Mouse (Mus musculus) yolk sac, embryonic 10.5 days (tissue): ENCODE data around the gene Vwa7.
"Not testable (repeated sequence)": the region's sequence is repeated elsewhere in the genome, so short reads cannot be mapped to it uniquely, and the experiment has no call there.

Experiments used
- DNase-seq: peaks from one replicate; pipeline ENCODE4 v3.0.0-alpha.2; 2017; ENCODE audit warnings: low spot score

Vwa7 gene

DNA sequence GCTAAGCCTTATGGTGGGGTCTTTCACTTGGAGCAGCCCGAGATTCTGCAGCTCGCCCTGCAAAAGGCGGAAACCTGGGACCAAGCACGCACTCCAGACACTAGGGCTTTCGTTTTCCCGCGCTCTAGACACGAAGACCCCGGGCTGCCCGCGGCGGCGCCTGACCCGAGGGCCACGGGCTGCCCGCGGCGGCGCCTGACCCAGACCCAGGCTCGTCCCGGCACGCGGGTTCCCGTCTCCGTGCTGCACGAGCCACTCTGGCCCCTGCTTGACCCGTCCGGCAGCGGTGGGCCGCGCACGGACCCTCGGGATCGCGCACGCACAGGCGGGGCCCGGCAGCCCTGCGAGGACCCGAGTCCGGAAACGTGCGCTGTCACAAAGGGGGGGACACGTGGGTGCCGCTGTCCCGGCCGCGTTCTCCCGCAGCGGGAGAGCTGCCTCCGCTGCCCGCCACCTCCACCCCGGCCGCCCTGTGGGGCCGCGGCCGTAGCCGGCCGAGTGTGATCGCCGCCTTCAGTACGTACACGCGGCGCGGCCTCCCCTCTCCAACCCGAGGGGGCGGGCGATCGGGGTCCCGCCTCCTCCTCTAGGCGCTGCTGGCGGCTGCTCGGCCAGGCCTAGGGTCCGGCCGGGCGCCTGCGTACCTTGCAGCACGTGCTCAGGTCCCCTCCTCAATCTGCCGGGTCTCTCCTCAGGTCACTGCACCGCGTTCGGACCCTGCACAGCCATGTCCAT, 15.5 kb upstream of the Vwa7 start, which contains the start of gene Vars:
Gene Vars (plus strand): TSS at position 271 of the 735 bp plus-strand sequence.
- DNase-seq: peak; percentile 97

- DNase-seq: no peak
Observed at GRCm38 (mm10) chr17:35001452-35002152, 14.8 kb upstream of the Vwa7 start.

DNA sequence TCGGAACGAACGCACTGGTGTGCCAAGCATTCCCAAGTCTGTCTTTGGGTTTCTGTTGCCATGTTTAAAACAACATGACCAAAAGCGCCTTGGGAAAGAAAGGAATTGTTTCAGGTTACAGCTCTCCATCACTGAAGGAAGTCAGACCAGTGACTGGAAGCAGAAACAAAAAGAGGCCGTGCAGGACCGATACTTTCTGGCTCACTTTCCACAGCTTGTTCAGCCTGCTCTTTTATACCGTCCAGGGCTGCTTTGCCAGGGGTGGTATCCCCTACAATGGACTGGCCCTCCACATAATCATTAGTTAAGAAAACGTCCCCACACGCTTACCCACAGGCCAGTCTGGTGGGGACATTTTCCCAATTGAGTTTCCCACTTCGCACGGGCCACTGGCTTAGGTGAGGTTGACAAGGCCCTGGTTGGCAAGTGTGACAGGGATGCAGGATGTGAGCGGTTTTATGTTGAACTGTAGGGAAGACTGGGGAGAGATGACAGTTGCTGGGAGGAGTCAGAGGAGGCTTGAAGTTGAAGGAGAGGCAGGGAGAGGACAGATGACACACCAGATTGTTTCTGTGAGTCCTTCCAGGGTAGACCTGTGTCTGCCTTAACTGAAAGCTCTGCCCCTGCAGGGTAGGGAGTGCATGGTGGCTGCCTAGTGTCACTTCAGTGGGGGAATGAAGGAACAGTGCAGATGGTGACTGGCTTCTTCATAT, 14.1 kb upstream of the Vwa7 start:
- no peak for DNase-seq

DNA sequence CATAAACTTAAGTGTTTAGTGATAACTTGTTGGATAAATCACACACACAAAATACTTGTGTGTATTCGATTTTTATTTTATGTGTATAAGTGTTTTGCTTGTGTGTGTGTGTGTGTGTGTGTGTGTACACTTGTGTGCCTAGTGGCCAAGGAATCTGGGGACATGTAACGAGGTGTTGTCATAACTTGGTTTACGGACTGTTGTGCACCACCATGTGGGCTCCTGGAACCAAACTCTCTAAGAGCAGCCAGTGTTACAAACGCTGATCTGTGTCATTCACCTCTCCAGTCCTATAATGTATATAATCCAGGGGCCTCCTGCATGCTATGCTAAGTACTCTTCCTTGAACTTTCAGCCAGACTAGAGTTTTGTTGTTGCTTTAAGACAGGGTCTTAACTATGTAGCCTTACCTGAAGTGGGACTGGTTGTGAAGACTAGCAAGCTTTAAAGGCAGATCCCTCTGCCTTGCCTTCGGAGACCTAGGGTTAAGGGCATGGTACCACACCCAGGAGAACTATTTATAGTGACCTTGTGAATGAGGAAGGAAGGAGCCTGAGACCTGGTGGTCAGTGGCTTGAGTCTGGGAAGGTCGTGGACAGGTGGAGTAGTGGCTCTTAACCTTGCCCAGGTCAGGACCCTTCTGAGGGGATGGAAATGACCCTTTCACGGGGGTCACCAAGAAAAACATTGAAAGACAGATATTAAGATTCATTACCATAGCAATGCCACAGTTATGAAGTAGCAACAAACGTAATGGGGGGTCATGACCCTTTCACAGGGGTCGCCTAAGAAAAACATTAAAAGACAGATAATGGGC, 13.1 kb upstream of the Vwa7 start:
- no peak for DNase-seq

- DNase-seq: no peak
Observed at GRCm38 (mm10) chr17:35004075-35004717, 12.2 kb upstream of the Vwa7 start.

- DNase-seq: no peak
Observed at GRCm38 (mm10) chr17:35005158-35005557, 11.2 kb upstream of the Vwa7 start.

- not testable (repeated sequence) for DNase-seq
Observed at GRCm38 (mm10) chr17:35005902-35006301, 10.5 kb upstream of the Vwa7 start.

DNA sequence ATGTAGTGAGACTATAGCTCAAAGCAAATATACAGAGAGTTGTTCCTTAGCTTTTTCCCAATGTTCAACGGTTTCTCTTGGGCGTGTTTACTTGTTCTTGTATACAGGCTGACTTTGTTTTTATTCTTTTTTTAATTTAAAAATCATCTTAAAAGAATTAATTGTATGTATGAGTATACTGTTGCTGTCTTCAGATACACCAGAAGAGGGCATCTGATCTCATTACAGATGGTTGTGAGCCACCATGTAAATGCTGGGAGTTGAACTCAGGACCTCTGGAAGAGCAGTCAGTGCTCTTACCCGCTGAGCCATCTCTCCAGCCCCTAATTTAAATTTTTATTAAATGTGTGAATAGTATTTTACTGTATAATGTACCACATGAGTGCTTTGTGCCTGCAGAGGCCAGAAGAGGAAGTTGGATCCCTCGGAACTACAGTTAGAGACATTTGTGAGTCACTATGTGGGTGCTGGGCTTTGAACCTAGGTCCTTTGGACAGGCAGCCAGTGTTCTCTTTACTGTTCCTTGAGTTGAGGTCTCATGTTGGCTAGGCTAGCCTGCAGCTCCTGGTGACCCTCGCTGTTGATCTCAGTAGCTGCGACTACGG, 8.9 kb upstream of the Vwa7 start:
- DNase-seq: no peak

- no peak for DNase-seq
Observed at GRCm38 (mm10) chr17:35009586-35009985, 6.8 kb upstream of the Vwa7 start.

DNA sequence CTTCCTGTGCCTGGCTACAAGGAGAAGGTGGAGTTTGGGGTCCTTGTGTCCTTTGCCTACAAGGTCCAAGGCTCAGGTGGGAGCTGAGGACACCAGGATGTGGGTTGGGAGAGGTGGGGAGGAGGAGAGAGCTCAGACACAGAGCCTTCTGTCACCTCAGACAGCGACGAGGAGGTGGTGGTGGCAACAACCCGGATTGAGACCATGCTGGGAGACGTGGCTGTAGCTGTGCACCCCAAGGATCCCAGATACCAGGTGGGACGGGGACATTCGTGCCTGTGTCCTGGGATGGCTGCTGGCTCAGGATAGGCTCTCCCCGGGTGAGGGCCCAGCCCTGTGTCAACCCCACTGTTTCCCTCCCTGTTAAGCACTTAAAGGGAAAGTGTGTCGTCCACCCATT, 4.9 kb upstream of the Vwa7 start:
- no peak for DNase-seq

GRCm38 (mm10) chr17:35012430-35012829, 3.9 kb upstream of the Vwa7 start:
- no peak for DNase-seq

DNA sequence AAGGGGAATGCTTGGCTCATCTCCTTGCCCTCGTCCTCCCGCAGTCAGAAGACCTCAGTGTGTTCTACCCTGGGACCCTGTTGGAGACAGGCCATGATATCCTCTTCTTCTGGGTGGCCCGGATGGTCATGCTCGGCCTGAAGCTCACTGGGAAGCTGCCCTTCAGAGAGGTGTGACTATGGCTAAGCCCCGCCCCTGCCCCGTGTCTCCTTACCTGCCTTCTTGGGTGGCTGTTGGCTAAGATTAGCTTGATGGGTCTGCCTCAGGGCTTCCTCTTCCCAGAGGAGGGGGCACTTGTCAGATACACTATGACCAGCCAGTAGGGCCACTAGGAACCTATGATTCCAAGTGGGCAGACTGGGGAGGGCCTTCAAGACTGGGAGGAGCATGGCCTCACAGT, 3.2 kb upstream of the Vwa7 start:
- DNase-seq: no peak

- no peak for DNase-seq
Observed at GRCm38 (mm10) chr17:35015296-35015695, 1.1 kb upstream of the Vwa7 start.

- no peak for DNase-seq
Observed at GRCm38 (mm10) chr17:35016791-35017705, 669 bp downstream of the Vwa7 start.

DNA sequence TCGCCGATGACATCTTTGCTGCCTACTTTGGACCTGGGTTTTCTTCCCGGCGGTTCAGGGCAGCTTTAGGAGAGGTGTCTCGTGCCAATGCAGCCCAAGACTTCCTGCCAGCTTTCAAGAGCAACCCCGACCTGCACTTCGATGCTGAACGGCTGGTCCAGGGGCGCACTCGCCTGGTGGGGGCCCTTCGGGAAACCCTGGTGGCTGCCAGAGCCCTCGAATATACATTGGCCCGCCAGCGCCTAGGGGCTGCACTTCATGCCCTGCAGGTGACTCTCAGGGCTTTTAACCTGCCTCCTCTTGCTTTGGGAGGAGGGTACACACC, 1.3 kb downstream of the Vwa7 start:
- DNase-seq: no peak

- DNase-seq: no peak
Observed at GRCm38 (mm10) chr17:35018171-35018570, 1.8 kb downstream of the Vwa7 start.

GRCm38 (mm10) chr17:35019894-35020293, 3.5 kb downstream of the Vwa7 start:
- no peak for DNase-seq

GRCm38 (mm10) chr17:35020551-35020950, 4.2 kb downstream of the Vwa7 start:
- DNase-seq: no peak

- DNase-seq: peak; percentile 83
Observed at GRCm38 (mm10) chr17:35021163-35021808, 4.9 kb downstream of the Vwa7 start.
